Mouse (Mus musculus) c-Kit-positive CD71-positive TER-119-negative erythroid progenitor cells, embryonic 14.5 days (primary cell): ENCODE measurements around the gene Trappc12.
A peak's percentile ranks its signal among the peaks of the same experiment; 100 is the strongest.

Experiments
- DNase-seq: peaks from one replicate; pipeline ENCODE4 v3.0.0-alpha.2; 2013; ENCODE audit warnings: low read depth

The Trappc12 gene

GRCm38 (mm10) chr12:28750021-28750633 is at the start of gene Trappc12:
Trappc12 (minus strand) TSS chr12:28750472.
- DNase-seq, result peak; percentile 85

GRCm38 (mm10) chr12:28799798-28800411 is 49.6 kb upstream of the Trappc12 start:
- no peak for DNase-seq

- DNase-seq, result no peak
These were observed 46.7 kb upstream of the Trappc12 start for GRCm38 (mm10) chr12:28796881-28797420.

GRCm38 (mm10) chr12:28795041-28795440 is 44.8 kb upstream of the Trappc12 start:
- DNase-seq, result no peak

- DNase-seq, result no peak
These were observed 43.4 kb upstream of the Trappc12 start for GRCm38 (mm10) chr12:28793715-28794114.

GRCm38 (mm10) chr12:28792613-28793012 is 42.3 kb upstream of the Trappc12 start:
- DNase-seq, result no peak

GRCm38 (mm10) chr12:28786310-28786709 is 36.0 kb upstream of the Trappc12 start:
- no peak for DNase-seq

GRCm38 (mm10) chr12:28785299-28785698 is 35.0 kb upstream of the Trappc12 start:
- no peak for DNase-seq

GRCm38 (mm10) chr12:28784864-28785263 is 34.6 kb upstream of the Trappc12 start:
- no peak for DNase-seq

- DNase-seq, result no peak
These were observed 34.1 kb upstream of the Trappc12 start for GRCm38 (mm10) chr12:28784355-28784754.

GRCm38 (mm10) chr12:28782637-28783036 is 32.4 kb upstream of the Trappc12 start:
- no peak for DNase-seq

- no peak for DNase-seq
These were observed 29.9 kb upstream of the Trappc12 start for GRCm38 (mm10) chr12:28780180-28780579.

GRCm38 (mm10) chr12:28775627-28776026 is 25.4 kb upstream of the Trappc12 start:
- no peak for DNase-seq

GRCm38 (mm10) chr12:28775120-28775519 is 24.8 kb upstream of the Trappc12 start:
- DNase-seq, result no peak

GRCm38 (mm10) chr12:28773815-28774214 is 23.5 kb upstream of the Trappc12 start:
- DNase-seq, result no peak

- no peak for DNase-seq
These were observed 19.7 kb upstream of the Trappc12 start for GRCm38 (mm10) chr12:28769953-28770352.

GRCm38 (mm10) chr12:28756019-28756418 is 5.7 kb upstream of the Trappc12 start:
- no peak for DNase-seq

- peak; percentile 95 for DNase-seq
These were observed 1.4 kb upstream of the Trappc12 start, which contains the start of gene Eipr1 for GRCm38 (mm10) chr12:28751508-28752263. Eipr1 (plus strand) TSS chr12:28751803.

GRCm38 (mm10) chr12:28750876-28751275 is 604 bp upstream of the Trappc12 start:
- DNase-seq, result no peak

GRCm38 (mm10) chr12:28743328-28743727 is 6.9 kb downstream of the Trappc12 start:
- no peak for DNase-seq

GRCm38 (mm10) chr12:28735293-28735692 is 15.0 kb downstream of the Trappc12 start:
- DNase-seq, result no peak

- no peak for DNase-seq
These were observed 16.0 kb downstream of the Trappc12 start for GRCm38 (mm10) chr12:28734271-28734670.
